8 mouse cellular contexts compared by ENCODE assay signal in the genomic region with DNA sequence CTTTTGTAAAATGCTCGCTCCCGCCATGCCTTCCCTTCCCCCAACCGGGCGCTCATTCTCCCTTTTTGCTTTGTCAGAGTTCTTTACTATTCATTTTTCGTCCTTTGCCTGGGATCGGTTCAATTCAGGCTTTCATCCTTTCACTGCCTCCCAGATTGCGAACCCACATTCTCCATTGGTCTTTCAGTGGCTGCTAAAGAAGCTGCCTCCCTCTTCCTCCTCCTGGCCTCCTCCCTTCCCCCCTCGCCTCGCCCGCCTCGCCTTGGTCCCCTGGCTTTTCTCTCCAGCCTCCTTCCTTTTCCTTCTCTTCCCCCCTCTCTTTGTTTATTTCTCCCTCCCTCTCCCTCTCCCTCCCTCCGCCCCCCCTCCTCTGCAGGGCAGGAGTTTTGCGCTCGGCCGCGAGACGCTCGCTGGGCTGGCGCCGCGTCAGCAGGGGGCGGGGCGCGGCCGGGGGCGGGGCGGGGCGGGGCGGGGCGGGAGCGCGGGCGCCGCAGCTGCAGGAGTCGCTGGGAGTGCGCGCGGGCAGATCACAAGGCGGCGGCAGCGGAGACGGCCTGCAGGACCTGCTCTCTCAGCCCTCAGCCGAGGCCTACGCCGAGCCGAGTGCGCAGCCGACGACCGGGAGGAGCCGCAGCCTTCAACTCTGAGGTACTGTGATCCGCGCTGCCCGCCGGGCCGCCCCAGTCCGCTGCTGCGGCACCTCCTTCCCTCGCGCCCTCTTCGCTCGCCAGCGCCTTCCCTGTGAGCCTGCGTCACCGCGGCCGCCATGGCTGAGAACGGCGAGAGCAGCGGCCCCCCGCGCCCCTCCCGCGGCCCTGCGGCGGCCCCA. TPM values are rescaled to one million over a fixed set of nuclear protein-coding genes. Genes with fewer than 3 reads are reported as not detected.
DNase-seq lines count a peak whose midpoint lies in the region; ATAC-seq and TF ChIP-seq lines count a peak whose summit lies in the region.

Gene Ubqln2 (plus strand): TSS at position 540 of the 829 bp plus-strand sequence.

- peak within 1 kb of the TSS; percentile 98 for H3K27ac ChIP-seq in heart, embryonic 12.5 days (ENCODE audit: poor library complexity, severe bottlenecking)
- peak within 1 kb of the TSS; percentile 93 for H3K27ac ChIP-seq in kidney, postnatal 0 days
- peak within 1 kb of the TSS; percentile 92 for H3K27ac ChIP-seq in liver, adult 2 months (replicated peaks; ENCODE audit: insufficient read depth, low read depth, low read length)

- H3K9me3 ChIP-seq in heart, embryonic 12.5 days (replicated peaks) = peaks cover 7% of the 10 kb centered on the region
- no peaks in the 10 kb centered on the region for H3K9me3 ChIP-seq in kidney, postnatal 0 days (replicated peaks; ENCODE audit: low read length)

- peaks cover 5% of the 10 kb centered on the region; the same call in 1 of the 2 replicates for H3K36me3 ChIP-seq in heart, embryonic 12.5 days
- no peaks in the 10 kb centered on the region for H3K36me3 ChIP-seq in kidney, postnatal 0 days (ENCODE audit: insufficient read depth, low read length)
- no peaks in the 10 kb centered on the region for H3K36me3 ChIP-seq in liver, adult 2 months (ENCODE audit: control insufficient read depth, insufficient read depth, low read length)

- peak; percentile 94 for ATAC-seq in erythroid progenitor cell, adult 5-6 weeks (replicated peaks; ENCODE audit: low FRiP score, poor library complexity, severe bottlenecking)
- ATAC-seq in heart, embryonic 12.5 days (ENCODE audit: insufficient number of reproducible peaks, low FRiP score) = peak; percentile 95
- ATAC-seq in kidney, postnatal 0 days (replicated peaks; ENCODE audit: low FRiP score, low read depth) = peak; percentile 95
- ATAC-seq in monocyte, adult 5-6 weeks (replicated peaks; ENCODE audit: insufficient number of reproducible peaks, low FRiP score, low TSS enrichment, poor library complexity, severe bottlenecking) = peak; percentile 83

- WGBS in heart, embryonic 12.5 days = 20% methylated on average over 62 of the region's 76 CpGs
- 19% methylated on average over 59 of the region's 76 CpGs for WGBS in kidney, postnatal 0 days
- WGBS in liver, adult 2 months = under 1% methylated on average over 33 of the region's 76 CpGs

- H3K4me3 ChIP-seq in heart, embryonic 12.5 days = peak within 1 kb of the TSS; percentile 75
- peak within 1 kb of the TSS; percentile 64 for H3K4me3 ChIP-seq in kidney, postnatal 0 days (replicated peaks; ENCODE audit: low read depth, low read length)
- peak within 1 kb of the TSS; percentile 100 for H3K4me3 ChIP-seq in liver, adult 2 months (ENCODE audit: insufficient read depth, low read depth, low read length)

- peak; percentile 81 for DNase-seq in CD4-positive helper T cell, adult 2 months (ENCODE audit: low read depth, low spot score)
- DNase-seq in brain, embryonic 18.5 days (ENCODE audit: low read depth, low spot score) = peak; percentile 79
- DNase-seq in kidney, postnatal 0 days (ENCODE audit: low spot score) = peak; percentile 90
- peak; percentile 58 for DNase-seq in liver, adult 2 months (ENCODE audit: extremely low read depth, low read depth, low spot score)
- DNase-seq in spleen, postnatal 36 days (ENCODE audit: low spot score in 2 of 2) = peak; percentile 57 to 70

- TF ChIP-seq CTCF in kidney, postnatal 0 days (IDR thresholded peaks at IDR 0.05; ENCODE audit: low read depth) = no peak
- TF ChIP-seq CTCF in liver, adult 2 months (IDR thresholded peaks at IDR 0.05; ENCODE audit: low read depth, low read length) = no peak

- no peaks in the 10 kb centered on the region for H3K27me3 ChIP-seq in heart, embryonic 12.5 days (replicated peaks)
- no peaks in the 10 kb centered on the region for H3K27me3 ChIP-seq in kidney, postnatal 0 days (ENCODE audit: insufficient read depth, low read length)
- H3K27me3 ChIP-seq in liver, adult 2 months (ENCODE audit: control insufficient read depth, insufficient read depth, low read length) = no peaks in the 10 kb centered on the region

- peak within 1 kb of the TSS; percentile 89 for H3K9ac ChIP-seq in heart, embryonic 12.5 days
- peak within 1 kb of the TSS; percentile 82 for H3K9ac ChIP-seq in kidney, postnatal 0 days (ENCODE audit: low read depth, low read length)
- H3K9ac ChIP-seq in liver, adult 2 months (ENCODE audit: low read depth, low read length) = peak within 1 kb of the TSS; percentile 96

- peaks cover 6% of the 10 kb centered on the region; the same call in 1 of the 2 replicates for H3K79me2 ChIP-seq in liver, adult 2 months (ENCODE audit: control insufficient read depth, insufficient read depth, low read length)

- H3K4me1 ChIP-seq in heart, embryonic 12.5 days (replicated peaks) = peaks cover 5% of the 10 kb centered on the region; the same call in 1 of the 2 replicates
- no peaks in the 10 kb centered on the region for H3K4me1 ChIP-seq in kidney, postnatal 0 days (replicated peaks; ENCODE audit: insufficient read depth, low read length)
- H3K4me1 ChIP-seq in liver, adult 2 months (ENCODE audit: control insufficient read depth, insufficient read depth, low read length) = peaks cover 8% of the 10 kb centered on the region

- TF ChIP-seq POLR2A in liver, adult 2 months (IDR thresholded peaks at IDR 0.05; ENCODE audit: extremely low read depth, insufficient read depth, low read length) = peak; percentile 90

- H3K4me2 ChIP-seq in heart, embryonic 12.5 days = peak within 1 kb of the TSS; percentile 91
- H3K4me2 ChIP-seq in kidney, postnatal 0 days (ENCODE audit: low read length) = peak within 1 kb of the TSS; percentile 69

RNA-seq across cellular contexts. Expression of gene Ubqln2, which starts in this region (rescaled TPM):
- 12.6 and 13.0 TPM in 2 replicates for total RNA-seq in erythroid progenitor cell, adult 5-6 weeks (2015; ENCODE audit: low replicate concordance)
- 0.98 and 1.0 TPM in 2 replicates for total RNA-seq in erythroid progenitor cell, adult 5-6 weeks (2017; ENCODE audit: low replicate concordance)
- 18.5 and 20.3 TPM in 2 replicates for polyA plus RNA-seq in heart, embryonic 12.5 days (2016; fragmentation: Nextera tagmentation; extraction: Ambion mirVana)
- polyA plus RNA-seq in kidney, postnatal 0 days (2015; fragmentation: Nextera tagmentation; extraction: Ambion mirVana) = 16.9 and 20.7 TPM in 2 replicates
- 5.9 and 9.8 TPM in 2 replicates for total RNA-seq in liver, adult 2 months (2014; rRNA removed)
- polyA plus RNA-seq in liver, adult 2 months (2012; rRNA removed) = 11.2 and 12.1 TPM in 2 replicates
- 3.8 to 8.3 TPM (median 8.0 TPM) in 3 replicates for total RNA-seq in monocyte, adult 5-6 weeks (2017)

Comparison
In these comparisons a context has a peak if more than half of its experiments do, and no peak if none do; other contexts are left out.
1. Peak in every context shown above with its lines: DNase-seq, ATAC-seq, H3K4me3 ChIP-seq and H3K27ac ChIP-seq.